ENCODE assay signal across 1 mouse cellular context in the genomic region with DNA sequence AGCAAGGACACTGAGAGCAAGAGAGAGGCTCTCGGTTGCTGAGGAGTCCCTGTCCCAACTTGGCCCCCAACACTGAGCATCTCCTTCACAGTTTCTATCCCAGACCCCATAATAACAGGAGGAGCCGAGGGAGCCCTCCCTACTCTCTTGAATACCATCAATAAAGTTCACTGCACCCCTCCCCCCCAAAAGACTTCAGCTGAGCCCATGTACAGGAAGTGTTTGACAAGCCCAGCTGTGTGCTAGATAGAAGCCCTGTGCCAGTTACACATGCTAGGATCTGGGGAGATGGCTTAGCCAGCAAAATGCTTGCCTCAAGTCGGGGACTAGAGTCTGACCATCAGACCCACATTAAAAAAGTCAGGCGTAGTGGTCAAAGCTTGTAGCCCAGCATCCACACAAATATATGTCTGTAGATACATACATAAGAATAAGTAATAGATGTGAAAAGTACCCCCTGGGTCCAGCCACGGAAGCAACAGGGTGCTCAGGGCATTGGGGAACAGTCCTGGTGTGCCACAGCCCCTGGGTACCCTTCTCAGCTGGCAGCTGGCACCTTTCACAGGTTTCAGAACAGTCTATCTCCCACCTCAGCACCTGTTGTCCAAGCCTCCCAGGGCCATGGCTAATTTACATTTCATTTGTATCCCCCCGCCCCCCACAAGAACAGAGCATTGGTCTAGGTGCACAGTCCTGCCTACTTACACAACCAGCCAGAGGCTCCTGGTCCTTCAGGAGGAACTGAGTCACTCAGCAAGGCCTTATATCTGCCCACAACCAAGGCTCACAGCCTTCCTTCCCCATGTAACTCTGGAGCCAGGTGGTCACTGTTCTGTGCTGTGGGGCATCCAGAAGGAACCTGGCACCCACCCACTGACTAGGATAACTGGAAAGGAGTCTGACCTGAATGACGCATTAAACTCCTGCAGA.
TF ChIP-seq lines count a peak whose summit lies in the region.

No protein-coding gene starts in this region.

TF ChIP-seq in CH12.LX, 34 proteins besides CTCF, POLR2A, EP300 and RAD21 (continued from another document):
- no peak for TF ChIP-seq MYC (IDR thresholded peaks at IDR 0.05; ENCODE audit: low read depth, low read length)
- no peak for TF ChIP-seq MXI1 (IDR thresholded peaks at IDR 0.05; ENCODE audit: low read depth, low read length)
- TF ChIP-seq MAFK (IDR thresholded peaks at IDR 0.05; ENCODE audit: insufficient replicate concordance, low read length) = no peak
- peak; percentile 60; the same call in 1 of the 2 replicates for TF ChIP-seq SIN3A (IDR thresholded peaks at IDR 0.05; ENCODE audit: low read length)
- TF ChIP-seq CHD1 (IDR thresholded peaks at IDR 0.05; ENCODE audit: low read depth, low read length) = 0 out of 2 replicates have a peak, but pooled peaks have one; percentile 1
- no peak for TF ChIP-seq JUND (conservative IDR thresholded peaks at IDR 0.05; ENCODE audit: low read depth, low read length)
- no peak for TF ChIP-seq USF1 (IDR thresholded peaks at IDR 0.05; ENCODE audit: low read depth, low read length)
- TF ChIP-seq RCOR1 (conservative IDR thresholded peaks at IDR 0.05; ENCODE audit: low read depth, low read length) = no peak
- no peak for TF ChIP-seq PAX5 (IDR thresholded peaks at IDR 0.05; ENCODE audit: low read length)
- peak; percentile 91 for TF ChIP-seq POLR2AphosphoS2 (IDR thresholded peaks at IDR 0.05; ENCODE audit: low read depth, low read length)
- peak; percentile 86 for TF ChIP-seq ZMIZ1 (IDR thresholded peaks at IDR 0.05; ENCODE audit: low read depth, low read length)
- TF ChIP-seq BHLHE40 (IDR thresholded peaks at IDR 0.05; ENCODE audit: low read depth, low read length) = no peak
- peak; percentile 42; the same call in 1 of the 2 replicates for TF ChIP-seq ELF1 (IDR thresholded peaks at IDR 0.05; ENCODE audit: low read depth, low read length)
- TF ChIP-seq ZNF384 (IDR thresholded peaks at IDR 0.05; ENCODE audit: low read depth, low read length) = no peak
- no peak for TF ChIP-seq KAT2A (IDR thresholded peaks at IDR 0.05; ENCODE audit: insufficient replicate concordance, low read length)
- TF ChIP-seq MAX (IDR thresholded peaks at IDR 0.05; ENCODE audit: low read length) = no peak
- 0 out of 2 replicates have a peak, but pooled peaks have one; percentile 45 for TF ChIP-seq CHD2 (IDR thresholded peaks at IDR 0.05; ENCODE audit: low read length)
- 0 out of 2 replicates have a peak, but pooled peaks have one; percentile 1 for TF ChIP-seq NRF1 (IDR thresholded peaks at IDR 0.05; ENCODE audit: low read depth, low read length)
